Mouse (Mus musculus) large intestine, adult 2 months (tissue): ENCODE measurements around the gene Gpr153. TPM values are rescaled to one million over a fixed set of nuclear protein-coding genes. Genes with fewer than 3 reads are reported as not detected.

Experiments
- polyA plus RNA-seq: library from polyadenylated mRNA; depleted of rRNA; stranded (reverse); fragments of >200 nt; gene quantifications from 2 replicates; pipeline ENCODE4 v1.2.3, GENCODE M21; 2012; rRNA removed

Gene Gpr153
- polyA plus RNA-seq, 1 experiment = 6.5 TPM

Other genes with a start within 250 kb of the Gpr153 start
- gene Zbtb48, start 246.6 kb upstream of the Gpr153 start, polyA plus RNA-seq = 12.0 and 15.4 TPM in 2 replicates
- gene Tas1r1, start 235.7 kb upstream of the Gpr153 start, polyA plus RNA-seq = 0.04 and 0.07 TPM in 2 replicates
- gene Nol9, start 234.9 kb upstream of the Gpr153 start, polyA plus RNA-seq = 16.0 and 17.2 TPM in 2 replicates
- 12.7 and 17.0 TPM in 2 replicates for gene Plekhg5, start 201.7 kb upstream of the Gpr153 start, polyA plus RNA-seq
- gene Tnfrsf25, start 158.3 kb upstream of the Gpr153 start, polyA plus RNA-seq = 3.6 and 4.0 TPM in 2 replicates
- 157 and 237 TPM in 2 replicates for gene Espn, start 121.9 kb upstream of the Gpr153 start, polyA plus RNA-seq
- 7.5 and 17.1 TPM in 2 replicates for gene Hes2, start 115.4 kb upstream of the Gpr153 start, polyA plus RNA-seq
- 50.9 and 56.5 TPM in 2 replicates for gene Acot7, start 96.1 kb upstream of the Gpr153 start, polyA plus RNA-seq
- gene Hes3, start 17.4 kb downstream of the Gpr153 start, polyA plus RNA-seq = not detected in 2 replicates
- 22.1 and 30.5 TPM in 2 replicates for gene Icmt, start 23.0 kb downstream of the Gpr153 start, polyA plus RNA-seq
- 3.5 and 4.0 TPM in 2 replicates for gene Rnf207, start 44.8 kb downstream of the Gpr153 start, polyA plus RNA-seq
- gene Rpl22, start 51.5 kb downstream of the Gpr153 start, polyA plus RNA-seq = 82.6 and 90.4 TPM in 2 replicates
- 0.49 and 0.56 TPM in 2 replicates for gene Chd5, start 64.4 kb downstream of the Gpr153 start, polyA plus RNA-seq
- 0.60 and 0.73 TPM in 2 replicates for gene Nphp4, start 202.5 kb downstream of the Gpr153 start, polyA plus RNA-seq
- 4.8 and 5.8 TPM in 2 replicates for gene Kcnab2, start 203.6 kb downstream of the Gpr153 start, polyA plus RNA-seq